Mouse (Mus musculus): ENCODE data around the gene Gid8. TPM values are rescaled to one million over a fixed set of nuclear protein-coding genes. Genes with fewer than 3 reads are reported as not detected.

The Gid8 gene
- 6.6 TPM for polyA plus RNA-seq (2015; fragmentation: Illumina TruSeq; extraction: RNeasy Lipid Tissue Mini Kit (QIAGEN cat#74804); ENCODE audit: insufficient read depth, low read depth, low replicate concordance)

GRCm38 (mm10) chr2:180709923-180710272 lies at the start of gene Gid8, which contains the start of gene Dido1:
TSS of gene Gid8 (plus strand) at chr2:180710117.
TSS of gene Dido1 (minus strand) at chr2:180709999.

GRCm38 (mm10) chr2:180724585-180725413 lies 14.9 kb downstream of the Gid8 start, which contains the start of gene Slc17a9:
TSS of gene Slc17a9 (plus strand) at chr2:180725263.

Other genes with a start within 250 kb of the Gid8 start
- gene Ntsr1, start 210.1 kb upstream of the Gid8 start, polyA plus RNA-seq (2015; fragmentation: Illumina TruSeq; extraction: RNeasy Lipid Tissue Mini Kit (QIAGEN cat#74804); ENCODE audit: insufficient read depth, low read depth, low replicate concordance), result not detected
- gene Mrgbp, start 128.8 kb upstream of the Gid8 start, polyA plus RNA-seq (2015; fragmentation: Illumina TruSeq; extraction: RNeasy Lipid Tissue Mini Kit (QIAGEN cat#74804); ENCODE audit: insufficient read depth, low read depth, low replicate concordance), result 9.0 TPM
- gene Ogfr, start 120.9 kb upstream of the Gid8 start, polyA plus RNA-seq (2015; fragmentation: Illumina TruSeq; extraction: RNeasy Lipid Tissue Mini Kit (QIAGEN cat#74804); ENCODE audit: insufficient read depth, low read depth, low replicate concordance), result 7.9 TPM
- 3.4 TPM for gene Col9a3, start 112.3 kb upstream of the Gid8 start, polyA plus RNA-seq (2015; fragmentation: Illumina TruSeq; extraction: RNeasy Lipid Tissue Mini Kit (QIAGEN cat#74804); ENCODE audit: insufficient read depth, low read depth, low replicate concordance)
- not detected for gene Tcfl5, start 67.4 kb upstream of the Gid8 start, polyA plus RNA-seq (2015; fragmentation: Illumina TruSeq; extraction: RNeasy Lipid Tissue Mini Kit (QIAGEN cat#74804); ENCODE audit: insufficient read depth, low read depth, low replicate concordance)
- 6.4 TPM for gene Dido1, start 118 bp upstream of the Gid8 start, polyA plus RNA-seq (2015; fragmentation: Illumina TruSeq; extraction: RNeasy Lipid Tissue Mini Kit (QIAGEN cat#74804); ENCODE audit: insufficient read depth, low read depth, low replicate concordance)
- gene Slc17a9, start 15.1 kb downstream of the Gid8 start, polyA plus RNA-seq (2015; fragmentation: Illumina TruSeq; extraction: RNeasy Lipid Tissue Mini Kit (QIAGEN cat#74804); ENCODE audit: insufficient read depth, low read depth, low replicate concordance), result 24.0 TPM
- gene Bhlhe23, start 66.8 kb downstream of the Gid8 start, polyA plus RNA-seq (2015; fragmentation: Illumina TruSeq; extraction: RNeasy Lipid Tissue Mini Kit (QIAGEN cat#74804); ENCODE audit: insufficient read depth, low read depth, low replicate concordance), result not detected
- 12.4 TPM for gene Ythdf1, start 210.8 kb downstream of the Gid8 start, polyA plus RNA-seq (2015; fragmentation: Illumina TruSeq; extraction: RNeasy Lipid Tissue Mini Kit (QIAGEN cat#74804); ENCODE audit: insufficient read depth, low read depth, low replicate concordance)
- not detected for gene Birc7, start 218.9 kb downstream of the Gid8 start, polyA plus RNA-seq (2015; fragmentation: Illumina TruSeq; extraction: RNeasy Lipid Tissue Mini Kit (QIAGEN cat#74804); ENCODE audit: insufficient read depth, low read depth, low replicate concordance)
- 15.9 TPM for gene Nkain4, start 244.6 kb downstream of the Gid8 start, polyA plus RNA-seq (2015; fragmentation: Illumina TruSeq; extraction: RNeasy Lipid Tissue Mini Kit (QIAGEN cat#74804); ENCODE audit: insufficient read depth, low read depth, low replicate concordance)